Mouse (Mus musculus) olfactory bulb, adult 2 months (tissue): ENCODE measurements around the gene Tmem138.

ENCODE experiments used
- CTCF ChIP-seq: fragments of 200-500 bp; IDR thresholded peaks from 2 replicates; pipeline ENCODE4 v1.5.1; 2012; ENCODE audit warnings: low read depth, mild to moderate bottlenecking, low read length, moderate library complexity; ENCODE audit not compliant: insufficient read depth
- POLR2A ChIP-seq: fragments of 200-500 bp; IDR thresholded peaks from 2 replicates; pipeline ENCODE4 v1.6.1; 2012; ENCODE audit warnings: mild to moderate bottlenecking, low read depth, low read length, moderate library complexity; ENCODE audit not compliant: insufficient read depth

GRCm38 (mm10) chr19:10530082-10530481, 47.1 kb downstream of the Tmem138 start:
- no peak for TF ChIP-seq CTCF
- TF ChIP-seq POLR2A = no peak
